Mouse (Mus musculus) neural tube, embryonic 11.5 days (tissue): ENCODE data around the gene Nt5c3. TPM values are rescaled to one million over a fixed set of nuclear protein-coding genes. Genes with fewer than 3 reads are reported as not detected.

Experiments
- ATAC-seq: fragments of 200-750 bp; cut with Nextera tagmentation; 2 replicates; pipeline ENCODE4 v1.8.0; 2017; ENCODE audit warnings: moderate number of reproducible peaks, mild to moderate bottlenecking, moderate TSS enrichment, moderate library complexity; ENCODE audit not compliant: insufficient read depth, low FRiP score, low TSS enrichment
- DNase-seq: peaks from one replicate; pipeline ENCODE4 v3.0.0-alpha.2; 2015; ENCODE audit warnings: low spot score
- H3K27ac ChIP-seq: fragments of 300-500 bp; sonication (generic); 2 replicates; pipeline ENCODE4 v1.5.1; 2014; ENCODE audit warnings: low read depth, mild to moderate bottlenecking, low read length
- H3K27me3 ChIP-seq: fragments of 300-500 bp; sonication (generic); 2 replicates; pipeline ENCODE4 v1.6.1; 2014; ENCODE audit warnings: mild to moderate bottlenecking, low read length, mixed read lengths; ENCODE audit not compliant: control insufficient read depth, insufficient read depth
- H3K36me3 ChIP-seq: fragments of 300-500 bp; sonication (generic); 2 replicates; pipeline ENCODE4 v1.6.1; 2014; ENCODE audit warnings: mild to moderate bottlenecking, low read length, moderate library complexity, mixed read lengths; ENCODE audit not compliant: control insufficient read depth, insufficient read depth
- H3K4me1 ChIP-seq: fragments of 300-500 bp; sonication (generic); 2 replicates; pipeline ENCODE4 v1.6.1; 2014; ENCODE audit warnings: low read length, mixed read lengths; ENCODE audit not compliant: control insufficient read depth, insufficient read depth
- H3K4me2 ChIP-seq: fragments of 300-500 bp; sonication (generic); 2 replicates; pipeline ENCODE4 v1.6.1; 2014; ENCODE audit warnings: low read depth, mild to moderate bottlenecking, moderate library complexity
- H3K4me3 ChIP-seq: fragments of 300-500 bp; sonication (generic); 2 replicates; pipeline ENCODE4 v1.5.1; 2014; ENCODE audit warnings: low read depth, low read length
- H3K9ac ChIP-seq: fragments of 300-500 bp; sonication (generic); 2 replicates; pipeline ENCODE4 v1.6.1; 2014; ENCODE audit warnings: mild to moderate bottlenecking, low read length
- H3K9me3 ChIP-seq: fragments of 300-500 bp; sonication (generic); 2 replicates; pipeline ENCODE4 v1.6.1; 2016; ENCODE audit warnings: low read length; ENCODE audit not compliant: control insufficient read depth
- WGBS: fragments of 180-500 bp; shearing (Covaris S2); extraction: QIAGEN DNeasy Blood & Tissue Kit; methylation state at CpG from one replicate; pipeline ENCODE4 v1.1.7; 2014; 5-methylcytosine and 5-hydroxymethylcytosine counted together
- polyA plus RNA-seq: library from polyadenylated mRNA; unstranded; fragments of >200 nt; fragmentation: Nextera tagmentation; extraction: Ambion mirVana; gene quantifications from 2 replicates; pipeline ENCODE4 v1.2.1, GENCODE M21; 2014

Gene Nt5c3
- 89.0 and 90.7 TPM in 2 replicates for polyA plus RNA-seq

- H3K4me3 ChIP-seq = peak within 1 kb of the TSS; percentile 72
- H3K9me3 ChIP-seq = no peaks in the 10 kb centered on the region
- H3K27me3 ChIP-seq = no peaks in the 10 kb centered on the region
- H3K27ac ChIP-seq = peak within 1 kb of the TSS; percentile 68
- 4% methylated on average over 61 of the region's 64 CpGs for WGBS
- H3K4me1 ChIP-seq = no peaks in the 10 kb centered on the region
- H3K36me3 ChIP-seq = no peaks in the 10 kb centered on the region
- H3K4me2 ChIP-seq = peak within 1 kb of the TSS; percentile 52
- ATAC-seq = peak; percentile 96
- peak; percentile 98 for DNase-seq
- peak within 1 kb of the TSS; percentile 74 for H3K9ac ChIP-seq
These were observed at the start of gene Nt5c3, which contains the start of gene Vmn1r4 for GRCm38 (mm10) chr6:56923726-56924707. TSS of gene Nt5c3 (minus strand) at chr6:56923932. TSS of gene Vmn1r4 (plus strand) at chr6:56924015.

- Histone ChIP-seq H3K9me3 (no peaks in the 10 kb centered on the region), H3K9ac (no peak within 1 kb of the TSS), H3K27me3 (no peaks in the 10 kb centered on the region), H3K27ac (no peak within 1 kb of the TSS), H3K36me3 (no peaks in the 10 kb centered on the region), H3K4me2 (no peak within 1 kb of the TSS), H3K4me1 (no peaks in the 10 kb centered on the region), H3K4me3 (no peak within 1 kb of the TSS)
- DNase-seq = no peak
- no peak for ATAC-seq
These were observed 46.2 kb upstream of the Nt5c3 start, which contains the start of gene Vmn1r5 for GRCm38 (mm10) chr6:56969973-56970372. TSS of gene Vmn1r5 (plus strand) at chr6:56970273.

GRCm38 (mm10) chr6:56956436-56956835 lies 32.7 kb upstream of the Nt5c3 start:
- no peak for DNase-seq
- Histone ChIP-seq H3K9me3 (no peaks in the 10 kb centered on the region), H3K4me3 (no peak overlapping the region), H3K36me3 (no peaks in the 10 kb centered on the region), H3K9ac (no peak overlapping the region), H3K27ac (no peak overlapping the region), H3K4me2 (no peak overlapping the region), H3K4me1 (no peaks in the 10 kb centered on the region), H3K27me3 (no peaks in the 10 kb centered on the region)
- no peak for ATAC-seq
- WGBS = 88% methylated on average over 5 of the region's 5 CpGs

- 92% methylated on average over 4 of the region's 4 CpGs for WGBS
These were observed 10.6 kb upstream of the Nt5c3 start for GRCm38 (mm10) chr6:56934366-56934765.

GRCm38 (mm10) chr6:56932464-56932863 lies 8.7 kb upstream of the Nt5c3 start:
- Histone ChIP-seq H3K4me3 (no peak overlapping the region), H3K27ac (no peak overlapping the region), H3K9me3 (no peaks in the 10 kb centered on the region), H3K9ac (no peak overlapping the region), H3K36me3 (no peaks in the 10 kb centered on the region), H3K4me2 (no peak overlapping the region), H3K27me3 (no peaks in the 10 kb centered on the region), H3K4me1 (no peaks in the 10 kb centered on the region)
- WGBS = 84% methylated on average over 2 of the region's 2 CpGs
- ATAC-seq (no peak), DNase-seq (no peak)

More at GRCm38 (mm10) chr6:56934366-56934765, 10.6 kb upstream of the Nt5c3 start:
- no peaks in the 10 kb centered on the region for H3K4me1 ChIP-seq
- H3K4me2 ChIP-seq = no peak overlapping the region
- no peak for DNase-seq
- no peaks in the 10 kb centered on the region for H3K9me3 ChIP-seq
- H3K9ac ChIP-seq = no peak overlapping the region
- no peak overlapping the region for H3K4me3 ChIP-seq
- H3K27ac ChIP-seq = no peak overlapping the region
- ATAC-seq = no peak
- H3K27me3 ChIP-seq = no peaks in the 10 kb centered on the region
- H3K36me3 ChIP-seq = no peaks in the 10 kb centered on the region

GRCm38 (mm10) chr6:56931648-56932415 lies 8.1 kb upstream of the Nt5c3 start:
- Histone ChIP-seq H3K36me3 (no peaks in the 10 kb centered on the region), H3K4me2 (no peak overlapping the region), H3K4me1 (no peaks in the 10 kb centered on the region), H3K27ac (no peak overlapping the region), H3K9ac (no peak overlapping the region), H3K27me3 (no peaks in the 10 kb centered on the region), H3K4me3 (no peak overlapping the region), H3K9me3 (no peaks in the 10 kb centered on the region)
- DNase-seq (no peak), ATAC-seq (no peak)
- WGBS = 75% methylated on average over 4 of the region's 4 CpGs

GRCm38 (mm10) chr6:56923331-56923725 lies 404 bp downstream of the Nt5c3 start:
- peak overlapping the region; percentile 46 for H3K4me2 ChIP-seq
- H3K27ac ChIP-seq = peak overlapping the region; percentile 68
- no peaks in the 10 kb centered on the region for H3K4me1 ChIP-seq
- WGBS = under 1% methylated on average over 25 of the region's 25 CpGs
- no peak for DNase-seq
- H3K9ac ChIP-seq = peak overlapping the region; percentile 74
- no peaks in the 10 kb centered on the region for H3K36me3 ChIP-seq
- no peak; the same call in 1 of the 2 replicates for ATAC-seq
- no peaks in the 10 kb centered on the region for H3K9me3 ChIP-seq
- H3K4me3 ChIP-seq = peak overlapping the region; percentile 72
- no peaks in the 10 kb centered on the region for H3K27me3 ChIP-seq

- DNase-seq (no peak), ATAC-seq (no peak)
- WGBS = 84% methylated on average over 12 of the region's 12 CpGs
- H3K4me2 ChIP-seq = no peak overlapping the region
- H3K27ac ChIP-seq = no peak overlapping the region
- H3K36me3 ChIP-seq = no peaks in the 10 kb centered on the region
- no peak overlapping the region for H3K4me3 ChIP-seq
- no peak overlapping the region for H3K9ac ChIP-seq
- no peaks in the 10 kb centered on the region for H3K4me1 ChIP-seq
- H3K27me3 ChIP-seq = no peaks in the 10 kb centered on the region
- H3K9me3 ChIP-seq = no peaks in the 10 kb centered on the region
These were observed 3.3 kb downstream of the Nt5c3 start for GRCm38 (mm10) chr6:56920222-56921092.
